Mouse (Mus musculus) fibroblast of lung, adult 2 months (primary cell): ENCODE data around the gene 2510002D24Rik.

ENCODE experiments used
- DNase-seq: peaks from one replicate; pipeline ENCODE4 v3.0.0-alpha.2; 2011; ENCODE audit warnings: low read depth

2510002D24Rik gene

DNA sequence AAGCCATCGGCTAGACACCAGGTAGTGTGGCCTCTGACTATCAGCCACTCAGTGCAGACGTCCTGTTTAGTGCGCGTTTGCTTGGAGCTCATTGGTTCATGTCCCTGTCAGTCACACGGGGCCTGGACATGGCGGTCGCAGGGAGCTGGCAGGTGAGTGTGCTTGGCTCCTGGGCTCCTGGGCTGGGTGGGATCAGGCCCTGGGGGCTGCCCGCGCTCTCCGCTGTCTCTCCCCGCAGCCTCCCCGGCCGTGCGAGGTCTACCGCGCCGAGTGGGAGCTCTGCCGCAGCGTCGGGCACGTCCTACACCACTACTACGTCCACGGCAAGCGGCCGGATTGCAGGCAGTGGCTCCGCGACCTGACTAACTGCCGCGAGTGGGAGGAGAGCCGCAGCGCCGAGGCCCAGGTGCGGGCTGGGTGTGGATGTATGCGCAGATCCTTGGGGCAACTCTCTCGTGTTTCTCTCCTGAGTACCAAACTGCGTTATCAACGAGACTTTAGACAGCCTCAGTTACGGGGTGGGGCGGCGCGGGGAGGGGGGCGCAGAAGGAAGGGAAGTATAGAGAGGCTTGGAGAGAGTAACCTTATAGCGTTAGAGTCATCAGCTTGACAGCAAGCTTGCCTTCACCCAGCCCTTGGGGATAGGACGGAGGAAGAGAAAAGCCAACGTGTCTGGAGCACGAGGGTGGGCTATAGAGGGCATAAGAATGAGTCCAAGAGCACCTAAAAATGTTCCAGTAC, at the start of gene 2510002D24Rik, which contains the start of gene Gm28539:
2510002D24Rik (plus strand) TSS at position 111 of the 741 bp plus-strand sequence.
Gm28539 (plus strand) TSS at position 117 of the 741 bp plus-strand sequence.
- peak; percentile 80 for DNase-seq

DNA sequence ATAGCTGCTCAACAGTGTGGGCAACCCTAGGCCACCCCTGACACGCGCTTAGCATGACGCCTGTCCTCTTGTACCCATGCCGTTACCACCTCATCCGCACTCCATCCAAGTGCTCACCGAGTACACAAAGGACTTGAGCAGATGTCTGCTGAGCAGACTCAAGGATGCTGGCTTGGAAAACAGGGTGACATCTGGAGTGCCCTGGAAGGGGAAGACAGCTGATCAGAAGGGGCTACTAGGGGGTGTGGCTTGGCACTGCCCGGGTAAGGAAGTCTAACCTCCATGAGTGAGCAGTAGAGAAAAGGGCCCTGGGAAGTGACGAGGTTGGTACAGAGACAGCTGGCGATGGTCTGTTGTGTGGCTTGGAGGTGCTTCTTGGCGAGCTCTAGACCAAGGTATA, 49.7 kb upstream of the 2510002D24Rik start:
- no peak for DNase-seq

DNA sequence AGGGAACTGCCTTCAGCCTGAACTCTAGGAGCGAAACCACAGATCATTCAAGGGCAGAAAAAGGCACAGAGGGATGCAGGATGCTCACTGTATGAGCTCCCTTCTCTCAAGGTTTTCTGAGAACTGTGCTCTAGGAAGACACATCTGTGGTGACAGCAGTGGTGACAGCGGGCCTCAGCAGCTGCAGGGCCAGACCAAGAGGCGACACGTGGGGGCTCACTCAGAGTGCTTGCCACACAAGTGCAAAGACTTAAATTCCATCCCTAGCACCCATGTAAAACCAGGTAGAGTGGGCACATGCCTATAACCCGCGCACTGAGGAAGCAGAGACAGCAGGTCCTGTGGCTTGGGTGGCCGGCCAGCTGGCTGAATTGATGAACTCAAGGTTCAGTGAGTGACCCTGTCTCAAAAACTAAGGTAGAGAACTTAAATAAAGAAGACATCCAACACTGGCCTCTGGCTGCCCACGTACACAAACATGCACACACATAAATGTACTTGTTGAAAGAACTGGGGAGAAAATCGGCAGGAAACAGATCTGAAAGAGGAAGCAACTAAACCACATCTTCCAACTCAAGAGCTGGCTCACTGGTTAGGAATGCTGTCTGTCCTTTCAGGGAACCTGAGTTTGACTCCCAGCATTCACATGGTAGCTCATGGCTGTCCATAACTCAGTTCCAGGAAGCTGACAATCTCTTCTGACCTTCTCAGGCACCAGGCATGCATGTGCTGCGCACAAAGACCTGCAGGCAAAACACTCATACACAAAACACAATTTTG, 47.6 kb upstream of the 2510002D24Rik start:
- peak; percentile 36 for DNase-seq

DNA sequence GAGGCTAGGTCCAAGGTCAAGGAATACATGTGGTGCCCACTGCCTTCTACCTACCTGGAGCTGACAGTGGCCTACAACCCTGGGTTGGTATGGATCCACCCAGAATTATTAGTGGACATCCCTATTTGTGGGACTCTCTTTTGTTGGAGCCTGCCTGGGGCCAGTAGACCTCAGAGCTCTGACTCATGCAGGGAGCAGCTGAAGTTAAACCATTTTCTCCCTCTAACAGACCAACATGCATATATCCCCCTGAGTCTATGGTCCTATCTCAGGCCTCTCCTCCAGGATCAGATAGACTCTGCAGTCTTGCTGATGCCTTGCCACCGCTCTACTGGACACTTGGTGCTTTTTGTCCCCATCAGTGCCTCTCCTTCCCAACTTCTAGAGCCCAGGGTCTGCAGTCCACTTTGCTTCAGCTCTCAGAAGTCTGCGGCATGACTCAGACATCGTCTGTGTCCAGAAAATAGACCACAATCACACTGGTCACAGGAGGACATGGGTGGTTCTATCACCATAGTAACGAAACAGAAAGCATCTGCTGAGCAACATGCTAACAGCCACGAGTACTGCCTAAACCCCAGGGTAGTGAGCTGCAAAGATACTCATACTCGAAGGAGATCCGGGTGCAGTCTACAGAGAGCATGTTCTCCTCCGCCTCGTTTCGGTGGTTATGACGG, 41.0 kb upstream of the 2510002D24Rik start:
- peak; percentile 67 for DNase-seq

DNA sequence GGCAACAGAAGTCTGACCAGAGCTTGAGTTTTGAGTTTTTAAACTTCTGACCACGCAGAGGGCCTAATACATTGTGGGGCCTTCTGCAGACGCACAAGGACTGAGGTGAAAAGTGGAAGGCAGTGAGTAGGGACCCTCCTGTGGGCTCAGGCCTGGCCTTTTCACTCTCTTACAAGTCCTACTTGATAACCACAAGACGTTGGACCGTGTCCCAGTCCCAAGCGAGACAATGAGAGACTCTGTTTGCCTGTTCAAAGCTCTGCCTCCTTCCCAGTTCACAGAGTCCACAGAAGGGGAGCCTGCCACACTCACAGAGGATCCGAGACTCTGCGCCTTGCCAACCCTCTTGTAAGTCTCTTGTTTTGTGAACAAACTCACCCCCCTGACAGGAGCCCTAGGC, 39.7 kb upstream of the 2510002D24Rik start:
- DNase-seq = peak; percentile 71

DNA sequence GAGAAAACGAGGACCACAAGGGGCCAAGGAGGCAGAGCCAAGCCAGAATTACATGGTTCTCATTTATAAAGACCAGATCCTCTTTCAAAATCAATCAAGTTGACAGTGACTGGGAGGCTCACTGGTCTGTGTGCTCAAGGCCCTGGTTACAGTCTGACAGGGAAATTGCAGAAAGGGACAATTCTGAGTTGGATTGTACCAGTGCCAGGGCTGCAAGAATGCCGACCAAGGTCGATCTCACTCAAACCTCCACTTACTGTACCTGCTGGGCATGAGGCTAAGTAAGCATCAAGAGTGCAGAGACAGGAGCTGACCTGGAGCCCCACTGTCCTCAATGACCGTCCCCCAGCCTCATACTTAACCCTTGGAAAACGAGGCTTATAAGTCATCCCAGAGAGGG, 38.2 kb upstream of the 2510002D24Rik start:
- no peak for DNase-seq

DNA sequence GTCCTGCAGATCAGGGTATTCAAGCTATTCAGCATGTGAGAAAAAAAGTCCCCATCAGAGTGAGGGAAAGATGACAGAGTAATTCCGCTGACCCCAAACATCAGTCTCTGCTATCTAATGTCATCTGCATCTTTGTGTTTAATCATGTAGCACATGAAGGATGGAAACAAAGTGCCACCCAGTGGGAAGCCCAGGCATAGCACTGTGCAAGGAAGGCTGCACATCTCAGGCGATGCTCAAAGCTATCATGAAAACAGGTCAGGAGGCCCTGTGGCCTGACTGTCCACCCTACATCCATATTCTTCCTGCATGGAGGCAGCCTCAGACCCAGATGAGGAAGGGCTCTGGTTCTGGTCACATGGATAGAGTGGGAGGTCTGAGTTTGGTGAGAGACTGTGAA, 37.5 kb upstream of the 2510002D24Rik start:
- DNase-seq = peak; percentile 30

DNA sequence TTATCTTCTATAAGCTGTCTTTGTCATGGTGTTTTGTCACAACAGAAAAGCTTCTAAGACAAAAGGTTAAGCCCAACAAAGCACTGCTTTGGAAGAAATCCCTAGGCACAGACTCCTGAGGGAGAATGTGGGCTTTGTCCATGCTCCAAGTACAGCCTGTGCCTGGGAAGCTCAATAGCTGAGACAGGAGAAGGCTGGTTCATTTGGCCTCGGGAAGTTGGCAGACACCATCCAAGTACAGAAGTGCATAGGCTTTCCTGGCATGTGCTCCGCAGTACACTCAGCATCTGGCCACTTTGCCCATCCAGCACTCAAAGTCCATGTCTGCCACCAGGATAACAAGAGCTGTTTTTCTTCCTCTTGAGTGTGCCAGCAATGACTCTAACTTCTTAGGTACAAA, 30.6 kb upstream of the 2510002D24Rik start:
- no peak for DNase-seq

DNA sequence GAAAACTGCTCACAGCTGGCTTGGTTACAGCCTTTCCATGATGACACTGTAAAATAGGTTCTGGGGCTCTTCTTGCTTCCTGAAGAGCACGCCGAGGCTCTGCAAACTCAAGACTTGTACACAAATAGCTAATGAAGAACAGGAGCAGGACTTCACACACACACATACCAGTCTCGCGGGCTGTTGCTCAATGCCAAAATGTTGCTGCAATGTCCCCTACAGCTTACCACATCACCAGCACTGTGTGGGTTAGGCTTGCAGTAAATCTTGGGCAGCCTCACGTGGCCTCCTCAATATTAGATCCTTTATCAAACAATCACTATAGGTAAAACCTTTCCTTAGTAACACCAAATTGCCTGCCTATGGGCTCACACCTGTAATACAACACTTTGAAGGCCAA, 27.4 kb upstream of the 2510002D24Rik start:
- no peak for DNase-seq

DNA sequence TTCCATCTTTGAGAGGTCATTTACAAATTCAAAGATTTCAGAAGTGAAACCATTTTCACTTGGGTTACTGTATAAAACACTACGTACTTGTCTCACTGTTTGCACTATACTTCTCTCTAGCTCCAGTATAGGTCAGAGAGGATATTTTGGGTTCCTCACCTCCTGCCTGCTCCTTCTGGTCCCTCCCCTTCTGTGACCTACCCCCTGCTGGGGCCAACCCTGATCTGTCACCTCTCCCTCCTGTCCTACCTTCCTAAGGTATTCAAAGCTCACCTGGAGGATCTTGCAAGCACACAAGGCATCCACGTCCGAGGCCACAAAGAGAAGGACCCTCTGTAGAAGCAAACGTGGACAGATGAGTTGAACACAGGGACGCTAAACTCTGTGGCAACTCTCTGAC, 25.3 kb upstream of the 2510002D24Rik start:
- DNase-seq = no peak

DNA sequence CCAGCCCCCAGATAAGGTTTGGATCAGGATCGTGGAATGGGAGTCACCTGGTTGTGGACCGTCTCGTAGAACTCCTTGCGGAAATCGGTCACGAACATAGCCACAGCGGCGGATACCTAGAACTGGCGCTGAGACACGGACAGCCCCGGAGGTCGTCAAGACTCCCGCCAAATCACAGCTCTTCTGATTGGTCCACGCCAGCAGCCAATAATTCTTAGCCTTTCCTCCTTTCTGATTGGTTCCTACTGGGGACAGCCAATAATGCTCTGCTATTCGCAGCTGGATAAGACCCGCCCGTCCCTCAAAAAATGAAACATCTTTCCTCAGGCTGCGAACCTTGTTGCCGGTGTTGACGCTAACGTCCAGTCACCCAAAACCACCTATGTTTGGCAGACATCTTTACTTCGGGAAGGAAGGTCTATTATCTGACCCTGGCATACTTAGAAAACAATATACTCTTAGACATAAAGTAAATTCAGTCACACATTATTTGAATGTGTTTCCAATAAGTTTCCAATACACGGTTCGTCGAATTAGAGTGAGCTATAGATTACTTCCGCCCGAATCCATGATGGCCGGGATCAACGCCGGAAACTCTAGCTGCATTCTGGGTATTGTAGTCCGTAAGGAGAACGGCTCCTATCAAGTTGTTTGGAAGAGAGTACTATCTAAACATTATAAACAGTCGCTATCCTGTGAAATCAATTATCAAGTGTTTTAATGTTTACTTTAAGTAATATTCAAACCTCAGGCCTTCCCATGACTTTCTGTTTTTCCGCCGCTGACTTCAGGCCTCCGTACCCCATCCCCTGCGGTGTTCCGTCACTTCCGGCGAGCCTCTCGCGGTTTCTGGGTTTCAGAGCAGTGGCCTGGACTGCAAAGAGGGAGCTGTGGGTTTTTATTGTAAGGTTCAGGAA, 24.7 kb upstream of the 2510002D24Rik start, which contains the start of the genes Ufd1 and Cdc45:
Ufd1 (plus strand) TSS at position 312 of the 917 bp plus-strand sequence.
Cdc45 (minus strand) TSS at position 520 of the 917 bp plus-strand sequence.
- peak; percentile 95 for DNase-seq

DNA sequence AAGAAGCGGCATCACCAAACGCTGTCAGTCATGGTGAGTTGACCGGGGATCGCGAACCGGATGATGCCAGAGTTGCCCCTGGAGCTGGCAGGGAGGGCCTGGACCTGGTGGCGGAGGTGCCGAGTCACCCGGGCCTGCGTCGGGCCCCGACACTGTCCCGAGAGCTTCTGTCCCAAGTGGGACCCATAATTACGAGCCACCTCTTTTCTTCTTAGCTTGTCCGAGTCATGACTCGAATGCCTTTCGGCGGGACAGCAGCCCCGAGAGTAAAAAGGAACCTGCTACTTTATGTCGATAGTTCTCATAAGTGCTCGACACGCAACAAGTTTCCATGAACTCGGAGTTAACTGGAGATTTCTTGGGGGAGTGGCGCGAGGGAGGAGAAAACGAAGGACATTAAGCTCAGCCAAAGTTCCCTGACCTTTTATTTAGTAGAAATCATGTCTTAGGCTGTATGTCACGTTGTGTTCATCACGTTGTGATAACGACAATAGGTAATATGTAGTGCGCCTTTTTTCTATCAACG, 23.9 kb upstream of the 2510002D24Rik start:
- no peak for DNase-seq

DNA sequence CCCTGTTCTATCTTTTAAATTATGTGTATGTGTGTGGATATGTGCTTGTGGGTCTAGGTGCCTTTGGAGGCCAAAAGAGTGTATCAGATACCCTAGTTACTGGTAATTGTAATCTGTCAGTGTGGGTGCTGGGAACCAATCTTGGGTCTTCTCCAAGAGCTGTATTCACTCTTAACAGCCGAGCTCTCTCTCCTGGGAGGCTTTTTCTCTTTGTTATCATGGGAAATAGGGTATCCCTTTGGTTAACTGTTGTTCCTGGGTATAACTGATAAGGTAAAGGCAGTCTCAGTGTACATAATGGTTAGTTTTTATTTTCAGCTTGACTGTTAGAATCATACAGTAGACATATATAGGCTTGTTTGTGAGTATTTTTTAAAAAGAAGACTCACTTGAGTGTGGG, 14.0 kb upstream of the 2510002D24Rik start:
- DNase-seq = no peak

DNA sequence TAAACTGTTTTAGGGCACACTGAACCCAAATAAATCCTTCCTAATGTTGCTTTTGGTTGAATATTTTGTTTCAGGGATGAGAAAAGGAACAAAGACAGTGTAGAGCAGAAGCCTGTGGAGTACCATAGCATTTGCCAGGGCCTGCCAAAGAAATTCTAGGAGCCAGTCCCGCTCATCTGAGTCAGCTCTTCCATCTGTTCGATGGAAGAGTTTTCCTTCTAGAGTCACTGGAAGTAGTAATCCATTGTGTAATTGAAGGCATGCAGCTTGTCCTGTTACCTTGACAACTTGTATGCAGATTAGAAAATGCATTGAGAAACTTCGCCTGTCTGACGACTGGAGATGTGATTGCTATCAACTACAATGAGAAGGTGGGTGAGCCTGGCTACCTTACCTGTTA, 13.5 kb upstream of the 2510002D24Rik start:
- DNase-seq = no peak

DNA sequence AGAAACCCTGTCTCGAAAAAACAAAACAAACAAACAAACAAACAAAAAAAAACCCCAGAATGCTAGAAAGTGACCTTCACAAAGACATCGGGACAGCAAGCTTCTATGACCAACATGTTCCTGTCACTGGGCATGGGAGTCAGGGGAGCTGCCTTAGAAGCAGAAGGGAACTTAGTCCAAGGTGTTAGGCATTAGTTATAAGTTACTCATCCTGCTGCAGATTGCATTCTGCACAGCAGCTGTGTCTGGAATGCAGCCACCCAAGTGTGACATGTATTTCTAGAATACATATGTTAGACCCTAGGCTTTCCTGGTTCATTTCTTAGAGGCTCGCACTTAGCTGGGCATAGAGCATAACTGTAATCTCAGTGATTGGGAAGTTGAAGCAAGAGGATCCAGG, 7.7 kb upstream of the 2510002D24Rik start:
- no peak for DNase-seq

DNA sequence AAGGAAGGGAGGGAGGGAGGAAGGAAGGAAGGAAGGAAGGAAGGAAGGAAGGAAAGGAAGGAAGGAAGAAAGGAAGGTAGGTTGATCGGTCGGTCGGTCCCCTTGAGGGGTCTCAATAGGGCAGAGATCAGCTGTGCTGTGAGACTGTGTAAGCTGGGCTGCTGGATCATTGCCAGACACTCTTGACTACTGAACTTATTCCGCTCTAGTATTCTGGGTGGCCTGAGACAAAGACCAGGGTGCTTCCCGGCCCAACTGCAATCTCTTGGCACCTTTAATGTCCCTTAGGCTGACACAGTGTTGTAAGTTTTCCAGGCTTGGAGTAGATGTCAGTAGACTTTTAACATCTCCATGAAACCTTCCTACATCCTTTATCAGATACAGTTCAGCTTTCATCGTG, 7.3 kb upstream of the 2510002D24Rik start:
- DNase-seq = no peak

DNA sequence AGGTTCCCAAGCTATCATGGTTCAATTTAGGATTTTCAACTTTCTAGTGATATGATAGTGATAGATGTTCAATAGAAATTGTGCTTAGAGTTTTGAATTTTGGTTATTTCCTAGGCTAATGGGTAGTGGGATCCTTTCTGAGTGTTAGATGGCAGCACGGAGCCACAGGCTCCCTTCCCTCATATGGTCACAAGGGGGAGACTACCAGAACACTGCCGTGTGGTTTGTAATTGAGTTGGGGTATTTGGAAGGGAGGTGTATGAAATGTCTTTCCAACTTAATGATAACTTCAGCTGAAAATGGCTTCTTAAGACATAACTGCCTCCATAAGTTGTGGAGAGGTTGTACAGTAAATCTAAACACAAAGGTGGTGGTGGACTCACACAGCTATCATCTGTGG, 2.9 kb upstream of the 2510002D24Rik start:
- DNase-seq = no peak

DNA sequence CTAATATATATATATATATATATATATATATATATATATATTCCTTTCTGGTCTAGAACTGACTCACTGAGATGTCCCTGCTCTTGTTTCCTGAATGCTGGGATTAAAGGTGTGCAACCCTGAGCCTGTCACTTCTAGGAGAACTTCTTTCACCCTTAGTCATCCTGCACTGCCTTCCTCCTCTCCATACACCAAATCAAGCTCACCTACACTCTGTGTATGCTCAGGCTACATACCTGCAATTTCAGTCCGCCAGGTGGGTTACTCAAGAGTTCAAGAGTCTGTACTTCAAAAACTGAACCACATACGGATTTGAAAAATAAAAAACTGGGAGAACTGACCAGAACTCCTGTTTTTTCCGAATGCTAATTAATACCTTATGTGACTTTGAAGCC, 308 bp upstream of the 2510002D24Rik start:
- DNase-seq = no peak

DNA sequence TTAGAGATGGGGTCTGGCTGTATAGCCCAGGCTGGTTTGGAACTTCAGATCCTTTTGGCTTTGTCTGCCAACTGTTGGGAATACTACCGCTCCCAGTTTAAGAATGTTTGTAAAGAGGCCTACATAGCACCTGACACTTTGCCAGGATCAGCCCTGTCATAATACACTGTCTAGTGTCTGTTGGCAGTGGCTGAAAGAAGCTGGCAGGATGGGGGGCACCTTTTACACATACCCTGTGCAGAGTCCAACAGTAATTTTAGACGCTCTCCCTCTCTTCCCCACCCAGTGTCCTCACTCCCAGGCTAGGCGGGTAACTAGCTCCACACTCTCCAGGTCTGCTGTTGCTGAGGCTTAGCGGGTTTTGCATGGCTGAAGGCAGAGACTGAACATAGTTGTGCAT, 2.0 kb downstream of the 2510002D24Rik start:
- DNase-seq = no peak

DNA sequence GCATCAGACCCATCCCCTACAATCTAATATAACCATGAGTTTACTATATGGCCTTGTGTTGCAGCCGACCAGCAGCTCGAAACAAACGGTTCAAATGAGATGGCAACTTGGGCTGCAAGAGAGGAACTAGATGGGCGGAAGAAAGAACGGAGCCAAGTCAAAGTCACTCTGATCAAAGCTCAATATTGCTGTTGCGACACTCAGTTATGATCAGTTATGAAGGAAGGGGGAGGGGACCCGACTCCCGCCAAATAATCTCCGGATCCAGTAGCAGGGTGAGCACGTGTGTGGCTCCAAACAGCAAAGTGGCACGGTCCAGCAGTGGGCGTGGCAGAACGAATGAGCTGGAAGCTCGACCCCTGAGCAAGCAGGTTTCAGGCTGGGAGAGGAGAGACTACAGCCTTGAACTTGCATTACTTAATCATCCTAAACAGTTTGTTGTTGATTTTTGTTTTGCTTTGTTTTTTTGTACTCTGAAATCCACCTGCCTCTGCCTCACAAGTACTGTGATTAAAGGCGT, 10.0 kb downstream of the 2510002D24Rik start:
- no peak for DNase-seq
